Mouse (Mus musculus): ENCODE results near the gene Arhgap32.
"Not testable (repeated sequence)": the region's sequence is repeated elsewhere in the genome, so short reads cannot be mapped to it uniquely, and the experiment has no call there.

The Arhgap32 gene

DNA sequence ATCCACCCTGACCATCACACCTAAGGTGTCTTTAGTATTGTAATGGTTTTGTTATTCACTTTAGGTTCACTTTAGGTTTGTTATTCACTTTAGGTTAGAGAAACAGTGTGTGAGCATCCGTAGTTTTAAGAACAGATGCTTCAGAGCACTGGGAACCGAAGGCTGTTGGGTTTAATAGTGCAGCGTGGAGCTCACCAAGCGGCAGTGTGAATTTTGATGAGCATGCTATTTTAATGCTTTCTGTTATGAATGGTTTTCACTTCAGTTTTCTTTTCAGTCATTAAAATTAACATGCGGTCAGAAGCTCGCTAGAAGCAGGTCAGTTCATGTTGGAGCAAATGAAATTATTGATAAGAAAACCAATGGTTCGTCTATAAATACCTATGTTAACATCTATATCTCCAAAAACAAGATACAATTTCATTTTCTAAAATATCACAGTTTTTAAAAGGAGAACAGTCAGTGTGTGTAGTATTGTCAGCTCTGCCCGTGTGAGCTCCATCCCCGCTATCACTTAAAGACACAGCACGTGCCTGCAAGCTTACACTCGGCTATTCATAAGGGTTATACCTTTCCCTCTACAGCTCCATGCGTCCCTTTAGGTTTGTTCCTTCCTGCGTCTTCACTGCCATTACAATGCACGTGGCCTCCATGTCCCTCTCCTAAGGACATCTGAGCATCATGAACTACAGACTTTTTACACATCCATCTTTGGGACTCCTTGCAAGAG lies 21.9 kb downstream of the Arhgap32 start:
- DNase-seq (ENCODE audit: low spot score) = no peak

DNA sequence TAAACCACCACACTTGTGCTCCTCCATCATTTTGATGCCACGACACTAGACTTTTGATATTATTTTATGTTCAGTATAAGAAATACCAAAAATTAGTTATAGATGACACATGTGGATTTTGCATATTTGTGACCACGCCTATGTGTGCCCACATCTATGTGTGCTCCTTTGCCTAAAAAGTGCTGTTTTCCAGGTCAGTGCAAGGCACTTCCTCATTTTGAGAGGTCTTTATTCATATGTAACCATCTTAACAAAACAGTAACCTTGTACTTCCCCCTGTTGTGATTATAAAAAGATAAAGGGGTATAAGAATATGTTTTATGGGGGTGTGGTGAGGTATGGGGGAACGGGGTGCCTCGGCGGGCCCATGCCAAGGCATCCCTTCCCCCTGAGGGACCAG lies 22.7 kb downstream of the Arhgap32 start:
- DNase-seq (ENCODE audit: low spot score) = no peak

DNA sequence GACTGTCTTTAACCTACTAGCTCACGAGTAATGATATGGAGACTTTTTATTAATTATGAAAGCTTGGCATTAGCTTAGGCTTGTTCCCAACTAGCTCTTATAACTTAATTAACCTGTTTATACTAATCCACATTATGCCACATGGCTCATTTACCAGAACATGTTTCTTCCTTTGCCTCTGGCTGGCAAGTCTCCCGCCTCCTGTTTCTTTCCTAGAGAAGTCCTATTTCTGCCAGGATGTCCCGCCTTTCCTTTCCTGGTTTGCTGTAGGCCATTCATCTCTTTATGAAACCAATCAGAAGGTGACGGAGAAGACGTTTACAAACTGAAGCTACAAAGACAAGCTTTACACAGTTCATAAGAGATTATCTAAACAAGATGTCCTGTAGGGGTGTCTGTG lies 23.7 kb downstream of the Arhgap32 start:
- DNase-seq (ENCODE audit: low spot score) = no peak

DNA sequence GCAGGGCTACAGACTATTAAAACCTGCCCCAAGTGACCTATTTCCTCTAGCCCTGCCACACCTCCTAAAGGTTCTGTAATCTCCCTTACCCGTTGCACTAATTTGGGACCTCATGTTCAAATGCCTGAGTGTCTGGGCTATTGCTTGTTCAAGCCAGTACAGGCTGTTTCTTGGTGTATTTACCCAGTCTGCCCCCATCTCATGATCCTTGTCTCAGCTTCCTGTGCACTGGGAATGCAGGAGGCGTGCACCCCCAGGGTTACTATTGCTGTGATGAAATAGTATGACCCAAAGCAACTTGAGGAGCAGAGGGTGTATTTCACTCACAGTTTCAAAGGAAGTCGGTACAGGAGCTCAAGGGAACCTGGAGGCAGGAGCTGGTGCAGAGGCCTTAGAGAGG lies 26.9 kb downstream of the Arhgap32 start:
- no peak for DNase-seq (ENCODE audit: low spot score)

DNA sequence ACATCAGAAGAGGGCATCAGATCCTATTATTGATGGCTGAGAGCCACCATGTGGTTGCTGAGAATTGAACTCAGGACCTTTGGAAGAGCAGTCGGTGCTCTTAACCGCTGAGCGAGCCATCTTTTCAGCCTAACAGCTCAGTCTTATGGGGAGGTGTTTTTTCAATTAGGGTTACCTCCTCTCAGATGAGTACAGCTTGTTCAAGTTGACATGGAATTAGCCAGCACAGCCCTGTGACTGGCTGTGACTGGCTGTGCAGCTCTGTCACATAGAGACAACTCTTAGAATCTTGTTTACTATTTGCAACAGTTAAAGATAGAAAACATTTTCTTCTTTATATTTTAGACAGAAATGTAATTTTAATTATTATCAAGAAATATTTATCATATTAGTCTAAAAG lies 27.5 kb downstream of the Arhgap32 start:
- DNase-seq (ENCODE audit: low spot score) = no peak

DNA sequence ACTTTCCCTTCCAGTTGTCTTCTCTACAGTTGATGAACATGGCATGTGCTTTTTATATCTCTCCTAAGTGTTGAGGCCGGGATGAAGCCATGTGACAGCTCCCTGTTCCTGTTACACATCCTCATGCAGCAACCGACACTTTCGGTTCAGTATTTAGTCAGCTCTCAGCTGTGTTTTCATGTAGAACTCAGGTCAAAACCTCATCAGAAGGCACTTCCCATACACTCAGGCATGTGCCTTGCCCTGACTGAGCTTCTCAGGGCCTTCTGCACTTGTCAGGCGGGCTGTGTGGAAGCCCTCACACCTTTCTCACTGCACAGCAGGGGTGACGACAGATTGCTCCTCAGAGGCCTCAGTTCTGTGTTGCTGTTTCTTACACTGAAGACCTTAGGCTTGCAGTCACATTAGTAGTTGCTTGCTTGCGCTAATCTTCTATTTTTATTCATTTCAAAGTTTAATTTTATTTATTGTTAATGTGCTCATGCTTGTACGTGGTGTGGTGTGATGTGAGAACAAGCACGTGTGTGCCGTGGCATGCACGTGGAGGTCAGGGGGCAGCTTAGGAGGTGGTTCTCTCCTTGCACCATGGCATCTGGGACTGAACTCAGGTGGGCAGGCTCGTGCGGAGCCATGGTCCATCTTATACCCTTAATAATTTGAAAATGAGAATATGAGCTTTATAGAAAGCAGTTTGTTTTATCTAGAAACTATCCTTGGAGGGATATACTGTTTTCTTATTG lies 30.5 kb downstream of the Arhgap32 start:
- no peak for DNase-seq (ENCODE audit: low spot score)

DNA sequence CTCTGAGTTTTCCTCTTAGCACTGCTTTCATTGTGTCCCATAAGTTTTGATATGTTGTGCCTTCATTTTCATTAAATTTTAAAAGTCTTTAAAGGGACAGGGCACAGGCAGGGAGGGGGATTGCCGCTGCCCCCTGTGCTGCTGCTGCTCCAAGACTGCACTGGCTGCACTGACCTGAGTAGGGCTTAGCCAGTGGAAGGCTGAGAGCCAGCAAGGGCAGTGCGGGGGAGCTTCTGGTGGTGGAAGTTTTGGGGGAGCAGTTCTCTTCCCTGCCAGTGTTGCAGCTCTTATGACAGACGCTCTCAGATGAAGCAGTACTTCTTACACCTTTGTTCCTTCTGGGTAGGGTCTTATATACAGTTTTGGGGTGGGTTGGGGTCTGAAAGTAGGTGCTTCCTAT lies 33.3 kb downstream of the Arhgap32 start:
- no peak for DNase-seq (ENCODE audit: low spot score)

DNA sequence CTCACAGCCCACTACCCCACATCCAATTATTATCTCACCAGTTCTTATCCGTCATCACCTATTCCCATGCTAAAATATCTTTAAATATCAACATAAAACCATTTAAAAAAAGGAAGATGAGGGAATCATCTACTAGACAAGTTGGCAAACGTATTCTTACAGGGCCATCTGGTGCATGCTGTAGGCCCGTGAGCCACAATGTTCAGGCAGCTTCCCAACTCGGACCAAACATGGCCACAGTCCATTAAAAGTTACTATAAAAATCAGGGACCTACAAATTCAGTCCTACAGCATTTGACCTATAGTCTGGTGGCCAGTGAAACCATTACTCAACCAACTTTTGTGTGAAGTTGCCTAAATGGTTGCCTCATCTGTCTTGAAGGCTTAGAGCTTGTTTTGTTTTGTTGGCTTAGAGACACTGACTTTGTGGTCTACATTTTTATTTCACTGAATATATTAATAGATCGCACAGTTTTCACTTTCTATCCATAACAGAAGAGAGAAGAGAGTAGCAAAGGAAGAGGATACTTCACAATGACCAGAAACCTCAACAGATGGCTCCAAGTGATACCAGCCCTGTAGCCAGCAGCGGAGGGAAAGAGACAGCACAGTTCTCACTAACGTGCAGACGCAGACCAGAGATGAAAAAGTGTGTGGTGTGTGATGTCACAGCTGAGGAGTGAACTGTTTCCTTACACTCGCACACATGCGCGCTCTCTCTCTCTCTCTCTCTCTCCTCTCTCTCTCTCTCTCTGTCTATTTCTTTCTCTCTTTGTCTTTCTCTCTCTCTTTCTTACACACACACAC lies 34.1 kb downstream of the Arhgap32 start:
- no peak for DNase-seq (ENCODE audit: low spot score)

DNA sequence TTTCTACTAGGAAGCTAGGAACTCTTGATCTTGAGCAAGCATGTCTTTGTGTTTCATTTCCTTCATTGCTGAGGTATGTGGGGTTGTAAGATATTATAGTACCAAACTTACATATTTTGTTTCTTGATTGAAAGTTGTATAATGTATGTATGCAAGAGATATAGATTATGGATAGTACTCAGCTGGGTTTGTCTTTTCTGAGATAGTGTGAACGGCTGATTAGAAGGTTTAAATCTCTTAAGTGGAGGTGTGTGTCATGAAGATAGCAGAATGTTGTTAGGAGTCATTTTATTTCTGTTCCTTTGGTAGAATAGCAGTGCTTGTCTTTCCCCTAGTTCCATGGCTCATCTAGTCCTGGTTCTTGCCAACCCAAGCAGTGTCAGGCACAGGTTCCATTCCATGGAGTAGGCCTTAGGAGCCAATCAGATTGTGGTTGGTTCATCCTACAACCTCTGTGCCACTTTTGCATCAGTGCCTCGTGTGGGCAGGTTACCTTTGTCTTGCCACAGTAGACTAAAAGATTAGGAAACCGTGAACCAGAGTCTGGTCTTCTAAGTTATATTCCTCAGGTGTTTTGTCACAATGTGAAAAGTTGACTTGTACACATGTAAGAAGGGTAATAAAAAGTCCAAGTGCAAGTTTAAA lies 38.9 kb downstream of the Arhgap32 start:
- DNase-seq (ENCODE audit: low spot score) = no peak

DNA sequence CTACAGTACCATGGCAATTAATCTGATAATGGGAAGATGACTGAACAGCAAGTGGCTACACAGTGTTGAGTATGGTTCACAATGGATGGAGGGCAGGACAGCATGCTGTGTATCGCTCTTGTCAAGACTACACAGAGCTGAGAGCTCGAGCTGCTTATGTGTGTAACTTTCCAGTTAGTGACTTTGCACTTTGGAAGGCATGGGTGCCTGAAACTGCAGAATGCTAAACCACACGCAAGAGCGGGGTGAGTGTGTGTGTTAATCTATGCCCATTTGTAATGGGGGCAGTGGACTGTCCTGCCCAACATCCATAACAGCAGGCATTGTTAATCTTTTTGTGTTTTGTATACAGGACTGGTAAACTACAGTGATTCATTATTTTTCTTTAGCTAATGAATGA lies 40.8 kb downstream of the Arhgap32 start:
- no peak for DNase-seq (ENCODE audit: low spot score)

DNA sequence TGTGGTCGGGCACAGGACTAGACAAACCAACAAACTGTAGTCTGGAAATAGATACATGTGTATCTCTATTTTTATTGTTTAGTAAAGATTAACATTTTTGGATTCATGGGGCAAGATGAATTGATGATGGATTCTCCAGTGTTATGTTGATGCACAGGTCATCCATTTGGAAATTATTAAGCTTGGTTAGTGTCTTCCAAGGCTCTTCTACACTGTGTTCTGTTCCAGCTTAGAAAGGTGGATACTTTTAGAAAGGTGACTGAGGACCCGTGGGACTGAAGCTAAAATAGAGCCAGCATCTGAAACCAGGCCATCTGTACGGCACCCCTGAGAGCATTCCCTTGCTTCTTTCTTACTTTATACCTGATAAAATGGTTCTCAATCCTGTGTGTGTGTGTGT lies 41.3 kb downstream of the Arhgap32 start:
- no peak for DNase-seq (ENCODE audit: low spot score)

DNA sequence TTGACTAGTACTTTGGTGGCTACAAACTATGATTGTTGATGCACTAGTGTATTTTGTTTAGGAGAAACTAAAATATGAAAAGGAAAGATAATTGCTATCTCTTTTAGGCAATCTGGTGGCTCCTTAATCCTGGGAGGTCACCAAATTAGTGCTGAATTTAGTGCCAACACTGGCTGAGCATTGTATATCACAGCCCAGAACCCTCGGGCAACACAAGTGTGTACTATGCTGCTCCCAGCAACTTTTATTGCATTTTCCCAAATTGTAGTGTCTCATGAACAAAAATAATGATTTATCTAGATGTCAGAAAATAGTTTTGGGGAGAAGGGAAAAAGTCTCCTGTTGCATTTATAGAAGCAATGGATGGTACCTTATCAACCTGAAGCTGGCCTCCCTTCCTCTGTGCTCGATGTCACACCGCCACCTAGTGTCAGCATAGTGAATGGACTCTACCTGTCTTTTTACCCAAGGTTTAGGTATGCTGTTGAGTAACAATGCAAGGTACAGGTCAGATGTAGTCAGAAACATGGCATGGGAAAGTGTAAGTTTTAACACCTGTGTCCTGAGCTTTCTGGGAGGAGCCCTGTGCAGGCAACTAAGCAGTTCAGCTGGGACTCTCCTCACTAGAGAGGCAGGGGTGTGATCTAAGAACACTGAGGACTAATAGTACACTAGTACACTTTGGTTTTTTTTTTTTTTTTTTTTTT lies 43.1 kb downstream of the Arhgap32 start:
- no peak for DNase-seq (ENCODE audit: low spot score)

DNA sequence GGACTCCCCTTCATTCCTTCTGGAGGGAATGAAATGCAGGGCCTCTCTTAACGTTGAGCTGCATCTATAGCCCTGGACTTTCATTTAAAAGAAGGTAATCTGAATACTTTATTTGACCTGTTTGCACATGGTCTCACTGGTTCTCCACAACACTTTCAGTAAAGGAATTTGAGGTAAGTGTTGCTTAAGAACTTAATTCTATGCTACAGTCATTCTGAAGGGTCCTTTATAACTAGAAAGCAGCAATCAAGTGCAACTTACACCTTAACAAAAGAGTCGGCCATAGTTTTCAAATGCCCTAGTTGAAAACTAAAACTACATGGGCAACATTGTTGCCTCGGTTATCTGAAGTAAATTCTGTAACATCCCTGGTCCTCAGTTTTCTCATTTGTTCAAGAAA lies 43.8 kb downstream of the Arhgap32 start:
- no peak for DNase-seq (ENCODE audit: low spot score)

DNA sequence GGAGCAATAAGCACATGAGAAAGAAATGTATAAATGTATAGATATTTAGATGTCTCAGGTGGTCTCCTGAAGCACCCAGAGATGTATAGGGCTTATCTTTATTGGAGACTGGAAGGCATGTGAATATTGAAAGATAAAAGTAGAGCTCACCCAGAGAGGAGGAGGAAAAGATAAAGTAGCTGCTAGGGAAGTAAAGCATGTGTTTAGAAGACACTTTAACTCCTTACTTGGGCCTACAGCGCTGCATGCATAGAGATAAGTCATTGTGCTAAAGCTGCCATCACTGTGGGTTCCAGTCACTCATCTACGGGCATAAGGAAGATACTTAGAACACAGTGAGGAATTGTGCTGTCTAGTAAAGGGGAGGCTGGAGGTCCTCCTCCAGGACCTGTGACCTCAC lies 46.9 kb downstream of the Arhgap32 start:
- DNase-seq (ENCODE audit: low spot score) = no peak

DNA sequence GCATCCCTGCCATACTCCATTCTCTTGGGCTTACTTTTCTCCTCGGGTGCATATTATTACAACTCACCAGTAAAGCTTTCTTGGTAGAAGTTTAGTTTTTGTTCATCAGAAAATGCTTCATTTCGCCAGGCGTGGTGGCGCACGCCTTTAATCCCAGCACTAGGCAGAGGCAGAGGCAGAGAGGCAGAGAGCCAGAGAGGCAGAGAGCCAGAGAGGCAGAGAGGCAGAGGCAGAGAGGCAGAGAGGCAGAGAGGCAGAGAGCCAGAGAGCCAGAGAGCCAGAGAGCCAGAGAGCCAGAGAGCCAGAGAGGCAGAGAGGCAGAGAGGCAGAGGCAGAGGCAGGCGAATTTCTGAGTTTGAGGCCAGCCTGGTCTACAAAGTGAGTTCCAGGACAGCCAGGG lies 47.9 kb downstream of the Arhgap32 start:
- not testable (repeated sequence) for DNase-seq (ENCODE audit: low spot score)

DNA sequence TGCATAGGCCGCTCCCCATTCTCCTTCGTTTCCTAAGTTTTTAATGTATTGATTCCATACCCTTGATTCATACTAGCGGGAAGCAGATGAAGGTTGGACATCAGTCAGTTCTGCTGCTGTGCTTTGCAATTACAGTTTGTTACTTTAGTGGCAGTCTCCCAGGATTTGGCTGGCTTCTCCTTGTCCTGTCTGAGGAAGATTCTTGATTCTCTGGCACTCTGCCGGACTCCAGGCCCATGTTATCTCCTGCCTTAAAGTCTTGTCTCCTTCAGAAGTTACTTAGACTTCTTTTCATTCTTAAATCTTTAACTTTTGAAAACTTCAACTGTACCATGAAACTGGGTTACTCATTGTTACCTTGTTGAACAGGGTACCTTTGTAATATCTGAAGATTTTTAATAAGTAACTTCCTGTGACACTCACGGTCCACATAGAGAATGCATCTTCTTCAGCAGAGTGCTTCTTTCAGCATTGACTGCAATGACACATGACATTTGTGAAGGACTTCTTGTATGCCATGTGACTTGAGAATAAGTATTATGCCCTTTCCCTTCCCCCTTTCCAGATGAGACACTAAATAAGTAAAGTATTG lies 52.7 kb downstream of the Arhgap32 start:
- peak; percentile 75 for DNase-seq (ENCODE audit: low spot score)

DNA sequence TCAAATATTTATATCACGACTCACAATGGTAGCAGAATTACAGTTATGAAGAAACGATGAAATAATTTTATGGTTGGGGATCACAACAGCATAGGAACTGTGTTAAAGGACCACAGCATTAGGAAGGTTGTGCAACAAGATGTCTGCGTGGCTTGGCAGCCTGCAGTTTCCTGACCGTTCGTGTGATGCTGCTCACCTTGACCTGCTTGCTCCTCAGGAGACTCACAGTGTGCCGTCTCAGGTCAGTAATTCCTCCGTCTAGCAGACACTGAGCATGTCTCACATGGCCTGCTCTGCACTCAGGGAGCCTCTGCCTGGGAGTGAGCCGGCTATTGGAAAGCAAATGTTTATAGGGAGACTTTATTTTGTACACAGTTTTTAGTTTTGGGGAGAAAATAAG lies 54.8 kb downstream of the Arhgap32 start:
- DNase-seq (ENCODE audit: low spot score) = no peak

DNA sequence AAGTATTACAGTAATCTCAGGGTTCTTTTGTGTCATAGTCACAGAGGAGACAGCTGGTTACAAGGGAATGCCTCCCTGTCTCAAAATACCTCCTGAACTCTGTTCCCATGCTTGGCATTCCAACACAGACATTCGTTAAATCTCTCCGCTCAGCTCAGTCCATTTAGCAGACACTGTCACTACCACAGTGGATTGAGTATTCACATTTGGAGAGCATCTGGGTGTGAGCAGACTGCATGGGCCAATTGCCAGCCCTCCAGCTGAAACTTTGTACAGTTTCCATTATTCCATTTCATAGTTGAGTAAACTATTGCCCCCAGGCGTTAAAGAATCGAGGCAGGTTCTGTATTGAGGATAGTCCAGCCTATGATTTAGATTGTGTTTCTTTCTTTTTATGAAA lies 60.7 kb downstream of the Arhgap32 start:
- no peak for DNase-seq (ENCODE audit: low spot score)

DNA sequence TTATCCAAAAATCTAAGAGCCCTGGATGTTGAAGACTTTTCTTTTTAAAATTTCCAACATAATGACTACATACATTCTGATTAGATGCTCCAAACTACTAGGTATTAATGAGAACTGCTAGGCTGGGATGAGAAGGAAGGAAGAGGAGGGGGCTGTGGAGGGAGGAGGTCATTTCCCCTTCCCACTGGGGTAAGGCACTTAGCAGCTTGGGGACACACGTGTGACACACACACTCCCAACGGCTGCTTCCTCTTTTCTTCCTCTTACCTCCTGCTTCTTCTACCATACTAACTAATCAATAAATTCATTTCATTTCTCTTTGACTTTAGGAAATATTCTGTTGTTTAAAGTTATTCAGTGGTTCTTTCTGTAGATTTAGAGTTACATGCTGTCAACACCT lies 65.2 kb downstream of the Arhgap32 start:
- DNase-seq (ENCODE audit: low spot score) = no peak

DNA sequence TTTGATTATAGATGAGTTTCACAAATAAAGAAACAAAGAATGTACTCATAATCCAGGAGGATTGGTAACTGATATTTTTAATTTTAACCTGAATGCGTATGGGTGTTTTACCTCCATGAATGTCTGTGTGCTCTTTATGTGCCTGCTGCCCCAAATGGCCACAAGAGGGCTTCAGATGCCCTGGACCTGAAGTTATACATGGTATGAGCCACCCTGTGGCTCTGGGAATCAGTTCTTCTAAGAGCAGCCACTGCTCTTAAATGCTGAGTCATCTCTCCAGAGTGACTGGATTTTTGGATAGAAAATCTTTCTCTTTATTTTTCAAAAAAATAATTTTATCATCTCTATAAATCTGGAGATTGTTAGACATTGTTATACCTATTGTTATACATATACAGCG lies 70.6 kb downstream of the Arhgap32 start:
- no peak for DNase-seq (ENCODE audit: low spot score)

DNA sequence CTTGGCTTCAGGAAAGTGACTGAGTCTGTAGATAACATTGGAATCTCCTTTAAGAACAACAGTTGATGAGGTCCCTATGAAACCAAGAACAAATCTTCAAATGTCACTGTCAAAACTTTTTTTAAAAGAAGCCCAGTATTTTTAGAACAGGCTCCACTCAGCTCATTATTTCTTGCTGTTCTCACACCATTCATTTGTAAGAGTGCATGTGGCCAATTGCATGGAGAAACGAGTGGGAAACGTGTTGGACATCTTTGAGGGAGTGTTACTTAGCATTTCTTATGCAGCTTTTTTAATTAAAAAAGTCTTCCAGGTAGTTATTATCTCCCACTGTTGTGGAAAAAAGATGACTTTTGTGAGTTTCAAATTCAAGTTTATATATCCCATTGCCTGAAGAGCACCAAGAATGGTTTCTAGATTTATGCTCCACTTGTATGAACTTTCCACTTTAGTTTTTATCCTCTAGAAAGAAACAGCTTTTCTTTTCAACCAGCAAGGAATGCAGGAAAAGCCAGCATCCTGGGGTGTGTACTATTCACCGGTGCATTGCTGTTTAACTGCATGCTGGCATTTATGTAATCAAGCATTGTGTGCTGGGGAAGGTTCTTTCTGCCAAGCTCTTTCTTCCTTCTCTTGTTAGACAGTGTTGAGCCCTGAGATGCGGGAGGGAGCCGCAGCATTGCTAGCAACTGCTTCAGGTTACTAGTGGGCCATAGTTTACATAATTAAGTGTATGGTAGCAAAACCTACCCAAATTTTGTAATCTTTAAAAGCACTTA lies 76.5 kb downstream of the Arhgap32 start:
- no peak for DNase-seq (ENCODE audit: low spot score)
